Mouse (Mus musculus) left cerebral cortex, postnatal 25 days (tissue): ENCODE measurements around the gene Tmem117. TPM values are rescaled to one million over a fixed set of nuclear protein-coding genes. Genes with fewer than 3 reads are reported as not detected.
A peak's percentile ranks its signal among the peaks of the same experiment; 100 is the strongest.

Experiments
- DNase-seq, 2 experiments: peaks; one replicate each; pipeline ENCODE4 v3.0.0; 2022; ENCODE audit warnings: low spot score in 2 of 2, mixed read lengths in 1 of 2
- intact Hi-C: fragments of 180-260 bp; cut with DNase I; formaldehyde crosslinking; loops from one replicate; pipeline ENCODE4 v1.15.1; 2025
- total RNA-seq, 2 experiments: library from RNA; stranded (reverse); gene quantifications; 2 replicates each; pipeline ENCODE4 v1.2.3; 2021

The Tmem117 gene
- total RNA-seq, 2 experiments from 2014 or later: 8.2 to 8.8 TPM

GRCm38 (mm10) chr15:95075356-95075755, 446.3 kb downstream of the Tmem117 start:
- DNase-seq: peak; percentile 60 to 84
- intact Hi-C loops: loop anchor here (1.0 to 10.0 kb wide), 3 partner anchors 56 to 301 kb away; no protein-coding TSS in a partner anchor

- intact Hi-C loops: no loop called here
- DNase-seq: no peak
Measured at GRCm38 (mm10) chr15:95081654-95082053, 452.6 kb downstream of the Tmem117 start.

GRCm38 (mm10) chr15:95085962-95086361, 456.9 kb downstream of the Tmem117 start:
- DNase-seq: no peak
- intact Hi-C loops: no loop called here

- DNase-seq: peak in 1 of 2 experiments; percentile 68
- intact Hi-C loops: no loop called here
Measured at GRCm38 (mm10) chr15:95100133-95100532, 471.1 kb downstream of the Tmem117 start.

- no peak for DNase-seq
- intact Hi-C loops: no loop called here
Measured at GRCm38 (mm10) chr15:95101522-95101921, 472.5 kb downstream of the Tmem117 start.

GRCm38 (mm10) chr15:95107246-95107809, 478.3 kb downstream of the Tmem117 start:
- DNase-seq: no peak
- intact Hi-C loops: no loop called here

GRCm38 (mm10) chr15:95108626-95109025, 479.6 kb downstream of the Tmem117 start:
- DNase-seq: no peak
- intact Hi-C loops: no loop called here

- intact Hi-C loops: loop anchor here (1.0 kb wide), 1 partner anchor 56 kb away; no protein-coding TSS in a partner anchor
- DNase-seq: no peak
Measured at GRCm38 (mm10) chr15:95131401-95131800, 502.4 kb downstream of the Tmem117 start.

GRCm38 (mm10) chr15:95135926-95136609, 507.0 kb downstream of the Tmem117 start:
- peak; percentile 16 to 39 for DNase-seq
- intact Hi-C loops: no loop called here

GRCm38 (mm10) chr15:95137018-95137810, 508.2 kb downstream of the Tmem117 start:
- peak in 1 of 2 experiments; percentile 63 for DNase-seq
- intact Hi-C loops: no loop called here

GRCm38 (mm10) chr15:95138709-95139409, 509.8 kb downstream of the Tmem117 start:
- intact Hi-C loops: no loop called here
- DNase-seq: no peak

GRCm38 (mm10) chr15:95144131-95144530, 515.1 kb downstream of the Tmem117 start:
- intact Hi-C loops: no loop called here
- DNase-seq: no peak

GRCm38 (mm10) chr15:95145118-95145517, 516.1 kb downstream of the Tmem117 start:
- no peak for DNase-seq
- intact Hi-C loops: no loop called here

Other genes starting within 250 kb of the Tmem117 start
- gene Adamts20, start 163.8 kb upstream of the Tmem117 start, total RNA-seq: 1 to 10 TPM; 7.8 to 9.9 TPM
- 1 to 10 TPM; 2.8 to 5.1 TPM for gene Pus7l, start 85.7 kb upstream of the Tmem117 start, total RNA-seq
- 1 to 10 TPM; 1.7 to 2.1 TPM for gene Irak4, start 85.6 kb upstream of the Tmem117 start, total RNA-seq
- 10 to 100 TPM; 39.5 to 49.7 TPM for gene Twf1, start 39.3 kb upstream of the Tmem117 start, total RNA-seq